Mouse (Mus musculus): ENCODE data around the gene Cldn9.

Gene Cldn9

DNA sequence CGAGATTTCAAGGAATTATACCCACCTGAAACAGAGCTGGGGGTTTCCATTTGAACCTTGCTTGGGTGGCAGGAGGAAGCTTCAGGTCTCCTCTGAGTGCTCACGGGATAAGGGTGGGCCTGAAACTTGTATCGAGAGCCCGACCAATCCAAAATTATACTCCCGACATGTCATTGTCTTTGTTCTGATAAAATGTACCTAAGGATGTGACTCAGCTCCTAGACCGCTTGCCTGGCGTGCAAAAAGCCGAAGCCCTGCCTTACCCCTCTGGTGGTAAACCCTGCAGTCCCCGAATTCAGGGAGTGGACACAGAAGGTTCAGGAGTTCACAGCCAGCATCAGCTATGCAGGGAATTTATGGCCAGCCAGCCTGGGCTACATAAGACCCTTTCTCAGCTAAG is 3.5 kb downstream of the Cldn9 start:
- DNase-seq (ENCODE audit: low spot score in 2 of 2), result no peak

DNA sequence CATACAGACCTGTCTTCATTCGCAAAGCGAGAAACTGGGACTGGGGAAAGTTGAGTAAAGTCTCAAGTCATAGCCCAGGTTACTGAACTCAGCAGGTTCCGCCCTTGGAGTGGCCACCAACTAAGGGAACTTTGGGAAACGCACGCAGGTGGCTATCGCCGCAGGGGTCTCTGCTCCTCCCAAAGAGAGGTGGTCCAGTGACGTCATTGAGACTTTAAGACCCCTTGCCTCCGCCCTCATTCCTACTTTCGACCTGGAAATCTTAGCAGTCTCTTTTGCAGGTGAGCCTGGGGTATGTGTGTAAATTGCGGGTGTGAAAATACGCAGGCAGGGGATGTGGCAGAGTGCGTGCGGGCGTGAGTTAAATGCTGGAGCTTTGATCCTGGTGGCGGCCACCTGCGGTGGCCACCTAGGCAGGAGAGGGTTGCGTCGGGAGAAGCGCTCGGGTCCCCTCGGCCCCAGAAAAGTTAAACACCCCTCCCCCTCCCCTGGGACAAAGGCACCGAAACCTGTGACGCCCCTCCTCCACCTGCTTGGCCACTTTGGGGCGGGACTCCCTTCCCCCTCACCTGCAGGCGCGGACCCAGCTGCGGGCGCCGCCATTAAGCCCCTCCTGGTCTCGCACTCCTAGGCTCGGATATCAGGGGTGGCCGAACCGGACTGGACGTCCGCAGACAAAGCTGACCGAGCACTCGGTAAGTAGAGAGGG is 4.5 kb downstream of the Cldn9 start, which contains the start of gene Cldn6:
Cldn6 (plus strand) TSS at position 123 of the 709 bp plus-strand sequence.
- DNase-seq (ENCODE audit: low spot score in 2 of 2), result no peak

DNA sequence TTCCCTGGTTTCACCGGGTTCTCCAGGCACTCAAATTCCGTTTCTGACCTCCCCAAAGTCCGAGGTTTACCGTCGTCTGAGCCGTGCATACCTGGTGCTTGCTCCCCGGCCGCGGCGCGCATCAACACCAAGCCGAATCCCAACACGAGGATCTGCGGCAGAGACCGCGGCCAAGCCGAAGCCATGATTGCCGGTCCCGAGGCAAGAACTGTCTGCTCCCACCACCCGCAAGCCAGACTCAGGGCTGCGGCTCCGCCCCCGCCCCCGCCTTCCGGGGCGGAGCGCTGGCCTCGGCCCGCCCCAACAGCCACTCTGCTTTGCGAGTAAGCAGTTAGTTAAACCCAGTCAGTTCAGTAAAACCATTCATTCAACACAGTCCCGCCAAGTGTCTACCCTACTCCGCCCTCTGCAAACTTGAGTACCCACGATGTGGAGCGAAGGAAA is 6.6 kb downstream of the Cldn9 start, which contains the start of gene Tnfrsf12a:
Tnfrsf12a (minus strand) TSS at position 233 of the 444 bp plus-strand sequence.
- DNase-seq (ENCODE audit: low spot score in 2 of 2), result peak; percentile 53 to 68

DNA sequence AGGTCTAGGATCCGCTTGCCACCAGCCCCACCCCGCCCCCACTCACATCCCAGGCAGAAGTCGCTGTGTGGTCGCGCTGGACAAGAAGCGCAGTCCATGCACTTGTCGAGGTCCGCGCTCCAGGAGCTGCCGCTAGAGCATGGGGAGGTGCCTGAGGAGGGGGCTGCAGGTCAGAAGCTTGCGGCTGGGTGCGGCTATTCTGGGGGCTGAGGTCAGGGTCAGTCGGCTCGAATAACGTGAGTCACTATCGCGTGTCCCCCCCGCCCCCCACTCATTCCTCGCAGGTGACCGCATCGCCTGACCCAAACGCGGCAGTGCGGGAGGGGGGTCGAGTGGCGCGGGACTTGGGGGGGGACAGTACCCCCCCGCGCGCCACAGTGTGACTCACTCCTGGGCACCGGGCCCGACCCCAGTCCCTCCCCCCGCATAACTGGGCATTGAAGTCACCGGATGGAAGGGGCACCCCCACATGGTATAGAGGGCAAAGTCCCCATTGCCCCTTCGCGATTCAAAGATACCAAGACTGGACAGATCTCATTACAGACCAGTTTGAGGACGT is 7.3 kb downstream of the Cldn9 start:
- no peak for DNase-seq (ENCODE audit: low spot score in 2 of 2)

DNA sequence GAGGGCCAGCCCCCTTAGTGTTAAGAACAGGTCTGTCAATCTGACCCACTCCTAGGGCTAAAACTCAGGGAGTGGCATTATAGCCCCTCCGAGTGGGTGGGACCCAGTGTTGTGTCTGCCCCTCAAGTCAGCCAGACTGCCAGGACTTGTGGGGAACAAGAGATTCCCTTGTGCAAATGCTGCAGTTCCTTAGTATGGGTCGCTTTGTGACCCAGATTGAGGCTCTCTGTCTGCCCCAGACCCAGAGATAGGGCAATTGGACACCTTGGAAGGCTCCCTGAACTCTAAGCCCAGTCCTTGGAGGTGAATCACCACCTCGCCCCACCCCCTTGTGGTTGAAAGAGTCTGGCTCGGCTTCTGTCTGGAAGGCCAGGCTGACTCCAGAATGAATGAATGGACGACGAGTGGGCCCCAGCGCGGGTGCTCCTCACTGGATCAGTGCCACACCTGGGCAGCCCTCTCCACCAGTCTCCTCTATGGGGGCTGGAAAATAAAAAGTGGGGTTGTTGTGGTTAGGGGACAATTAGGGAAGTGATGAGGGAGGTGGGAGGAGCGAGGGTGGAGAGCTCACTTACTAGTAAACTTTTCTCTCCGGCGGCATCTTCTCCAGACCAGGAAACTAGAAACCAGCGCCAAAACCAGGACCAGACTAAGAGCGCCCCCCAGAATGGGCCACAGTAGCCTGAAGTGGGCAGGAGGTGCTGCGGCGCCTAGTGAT is 8.1 kb downstream of the Cldn9 start:
- no peak for DNase-seq (ENCODE audit: low spot score in 2 of 2)

DNA sequence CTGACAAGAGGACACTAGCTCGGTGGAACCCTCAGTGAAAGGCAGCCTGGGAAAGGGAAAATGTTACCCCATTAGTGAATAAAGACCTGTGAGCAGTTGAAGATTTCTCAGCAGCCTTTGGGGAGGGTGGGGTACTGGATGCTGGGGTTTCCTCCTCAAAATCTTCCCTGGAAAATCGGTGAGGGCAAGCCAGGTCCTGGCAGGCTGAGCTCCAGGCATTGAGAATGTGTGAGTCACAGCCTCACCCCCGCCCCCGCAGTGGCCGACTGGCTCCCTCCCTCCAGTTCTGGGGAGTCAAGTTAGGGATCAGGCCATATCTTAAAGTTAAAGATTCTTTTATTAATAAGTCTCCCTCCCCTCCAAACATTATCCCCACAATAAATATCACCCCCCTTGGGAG is 8.7 kb downstream of the Cldn9 start:
- no peak for DNase-seq (ENCODE audit: low spot score in 2 of 2)

DNA sequence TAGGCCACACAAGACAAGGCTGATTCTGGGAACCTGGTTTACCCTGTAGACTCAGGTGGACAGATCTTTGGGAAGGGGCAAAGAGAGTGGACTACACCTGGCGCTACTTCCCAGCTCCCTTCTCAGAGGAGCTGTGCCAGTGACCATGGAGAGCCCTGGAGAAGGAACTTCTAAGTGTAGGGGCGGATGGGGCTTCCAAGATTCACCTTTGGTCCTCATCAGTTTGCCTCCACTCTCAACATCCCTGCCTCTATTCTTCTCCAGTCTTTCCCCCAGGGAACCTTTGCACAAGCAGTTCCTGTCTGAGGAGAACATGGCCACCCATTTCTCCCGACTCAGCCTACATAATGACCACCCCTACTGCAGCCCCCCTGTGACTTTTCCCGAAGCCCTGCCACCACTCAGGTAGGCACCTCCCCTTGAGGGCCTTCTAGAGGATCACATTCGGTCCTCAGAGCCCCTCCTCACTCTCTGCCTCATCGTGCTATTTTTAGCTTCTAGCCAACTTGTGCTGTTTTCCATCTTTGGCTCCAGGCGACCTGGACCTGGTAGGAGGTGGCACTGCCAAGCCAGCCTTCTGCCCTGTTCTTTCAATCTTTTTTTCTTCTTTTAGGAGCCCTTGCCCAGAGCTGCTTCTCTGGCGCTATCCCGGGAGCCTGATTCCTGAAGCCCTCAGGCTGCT is 9.4 kb downstream of the Cldn9 start:
- no peak for DNase-seq (ENCODE audit: low spot score in 2 of 2)

DNA sequence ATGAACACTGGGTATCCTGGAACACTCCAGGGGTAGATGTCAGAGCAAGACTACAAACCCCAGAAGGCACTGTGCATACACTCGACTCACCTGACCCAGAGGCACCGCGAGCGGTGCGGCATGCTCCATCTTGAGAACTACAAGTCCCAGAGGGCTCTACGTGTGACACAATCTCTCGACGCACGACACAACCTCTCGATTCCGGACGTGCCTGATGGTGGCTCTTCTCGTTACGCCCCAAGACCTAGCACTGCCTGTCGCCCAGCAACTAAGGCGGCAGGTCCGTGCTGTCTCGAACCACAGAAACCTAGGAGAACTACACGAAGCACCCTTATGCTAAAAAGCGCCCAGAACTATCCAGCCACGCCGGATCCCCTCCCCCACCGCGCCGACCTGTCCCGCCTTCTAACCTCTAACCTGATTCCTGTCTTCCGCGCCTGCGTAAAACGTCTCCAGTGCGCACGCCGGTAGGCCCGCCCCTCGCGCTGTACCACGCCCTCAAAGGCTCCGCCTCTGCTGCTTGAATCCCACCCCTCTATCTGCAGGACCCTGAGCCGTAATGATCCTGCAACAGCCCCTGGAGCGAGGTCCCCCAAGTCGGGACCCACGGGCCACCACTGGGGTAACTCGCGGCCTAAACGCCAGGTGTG is 10.3 kb downstream of the Cldn9 start, which contains the start of the genes Hcfc1r1 and Thoc6:
Hcfc1r1 (plus strand) TSS at position 173 of the 650 bp plus-strand sequence.
Thoc6 (minus strand) TSS at position 459 of the 650 bp plus-strand sequence.
- peak; percentile 92 for DNase-seq (ENCODE audit: low spot score in 2 of 2)

DNA sequence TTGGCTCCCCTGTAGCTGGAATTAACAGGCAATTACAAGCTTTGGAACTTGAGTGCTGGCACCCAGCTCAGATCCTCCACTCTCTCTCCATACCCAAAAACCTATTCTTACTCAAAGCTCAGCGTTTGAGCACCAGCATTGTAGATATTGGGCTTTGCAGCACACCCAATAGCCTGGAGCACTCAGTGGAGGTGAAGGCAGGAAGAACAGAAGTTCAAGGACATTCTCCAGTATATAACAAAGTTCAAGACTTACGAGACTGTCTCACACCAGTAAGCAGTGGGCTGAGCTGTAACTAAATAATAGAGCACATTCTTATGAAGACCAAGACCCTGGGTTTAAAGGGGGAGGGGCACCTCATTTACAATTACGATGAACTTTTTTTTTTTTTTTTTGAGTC is 11.1 kb downstream of the Cldn9 start:
- DNase-seq (ENCODE audit: low spot score in 2 of 2), result no peak

DNA sequence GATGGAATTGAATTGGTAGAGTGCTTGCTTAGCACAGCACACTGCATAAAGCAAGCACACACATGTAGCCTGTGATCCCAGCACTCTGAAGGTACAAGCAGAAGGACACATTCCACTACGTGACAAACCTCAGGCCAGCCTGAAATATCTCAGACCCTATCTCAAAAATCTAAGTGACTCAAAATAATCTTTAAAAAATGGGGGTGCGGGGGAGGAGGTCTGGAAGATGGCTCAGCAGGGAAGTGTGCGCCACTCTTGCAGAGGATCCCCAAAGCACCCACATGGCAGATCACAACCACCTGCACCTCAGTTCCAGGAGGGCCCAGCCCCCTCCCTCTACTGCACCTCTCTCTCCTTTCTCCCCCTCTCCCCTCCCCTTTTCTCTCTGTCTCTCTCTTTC is 12.3 kb downstream of the Cldn9 start:
- DNase-seq (ENCODE audit: low spot score in 2 of 2), result no peak

DNA sequence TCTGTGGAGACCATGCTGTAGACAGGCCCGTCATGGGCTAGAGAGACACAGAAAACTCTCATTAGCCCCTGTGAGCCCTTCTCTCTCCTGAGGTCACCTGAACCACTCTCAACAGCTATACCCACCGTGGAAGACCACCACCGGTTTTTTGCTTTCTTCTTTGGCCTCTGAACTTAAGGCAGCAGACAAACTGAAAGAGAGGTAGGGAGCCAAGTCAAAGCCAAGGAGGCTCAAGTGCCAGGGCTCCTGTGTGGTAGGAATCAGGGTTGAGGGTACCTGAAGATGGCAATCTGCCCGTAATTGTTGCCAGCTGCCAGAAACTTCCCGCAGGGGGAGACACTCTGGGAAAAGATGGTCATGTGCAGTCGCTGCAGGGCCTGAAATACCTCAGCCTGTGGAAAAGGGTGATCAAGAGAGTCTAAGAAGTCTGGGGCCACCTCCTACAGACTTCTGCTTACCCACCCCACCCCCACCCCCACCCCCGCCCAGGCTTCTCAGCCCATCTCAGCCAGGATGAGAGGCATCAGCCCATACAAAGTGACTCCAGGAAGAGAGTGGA is 13.2 kb downstream of the Cldn9 start:
- no peak for DNase-seq (ENCODE audit: low spot score in 2 of 2)

DNA sequence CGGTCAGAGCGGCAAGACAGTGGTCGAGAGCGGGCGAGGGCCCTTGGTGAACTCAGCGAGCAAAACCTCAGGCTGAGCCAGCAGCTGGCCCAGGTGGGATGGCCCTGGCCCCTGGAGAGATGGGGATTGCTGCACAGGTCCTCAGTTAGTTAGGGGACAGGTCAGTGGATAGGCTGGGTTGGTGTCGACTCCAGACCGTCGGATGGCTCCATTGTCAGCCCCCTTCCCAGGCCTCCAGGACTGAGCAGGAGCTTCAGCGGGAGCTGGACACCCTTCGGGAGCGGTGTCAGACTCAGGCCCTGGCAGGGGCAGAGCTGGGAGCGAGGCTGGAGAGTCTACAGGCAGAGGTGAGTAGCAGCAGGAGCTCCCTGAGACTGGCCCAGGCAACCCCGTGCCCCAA is 18.3 kb downstream of the Cldn9 start:
- DNase-seq (ENCODE audit: low spot score in 2 of 2), result no peak

DNA sequence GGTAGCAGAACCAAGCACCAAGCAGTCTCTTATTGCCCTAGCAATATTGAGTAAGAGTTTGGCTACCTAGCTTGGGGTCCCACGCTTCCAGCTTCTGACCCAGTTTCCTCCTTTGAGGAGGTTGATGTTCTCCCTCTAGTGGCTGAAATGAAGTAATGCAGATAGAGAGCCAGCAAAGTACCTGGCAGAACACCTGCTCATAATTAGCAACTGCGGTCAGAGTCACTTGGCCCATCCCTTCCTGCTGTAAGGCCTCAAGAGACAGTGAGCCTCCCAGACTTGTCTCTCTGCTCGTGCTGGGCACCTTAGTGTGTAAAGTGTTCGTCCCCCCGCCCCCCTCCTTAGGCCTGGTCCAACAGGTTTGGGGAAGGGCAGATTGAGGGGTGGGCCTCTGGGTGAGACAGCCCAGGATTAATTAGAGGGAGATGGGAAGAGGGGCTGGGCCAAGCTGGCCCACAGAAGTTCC is 19.2 kb downstream of the Cldn9 start:
- DNase-seq (ENCODE audit: low spot score in 2 of 2), result no peak

DNA sequence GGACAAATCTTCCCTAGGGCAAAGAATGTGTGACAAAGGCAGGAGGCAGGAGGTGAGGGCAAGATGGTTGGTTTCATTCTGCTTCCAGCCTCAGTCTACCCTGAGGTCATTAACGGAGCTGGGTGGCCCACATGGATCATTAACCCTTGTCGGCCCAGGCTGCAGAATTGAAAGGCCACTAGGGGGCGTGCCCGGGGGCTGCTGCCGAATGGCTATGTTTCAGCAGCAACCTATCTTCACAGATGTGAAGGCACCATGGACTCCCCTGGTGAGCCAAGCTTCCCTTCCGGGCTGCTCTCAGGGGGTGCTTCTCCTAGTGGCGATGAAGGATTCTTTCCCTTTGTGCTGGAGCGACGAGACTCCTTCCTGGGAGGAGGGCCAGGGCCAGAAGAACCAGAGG is 22.3 kb downstream of the Cldn9 start:
- DNase-seq (ENCODE audit: low spot score in 2 of 2), result no peak

DNA sequence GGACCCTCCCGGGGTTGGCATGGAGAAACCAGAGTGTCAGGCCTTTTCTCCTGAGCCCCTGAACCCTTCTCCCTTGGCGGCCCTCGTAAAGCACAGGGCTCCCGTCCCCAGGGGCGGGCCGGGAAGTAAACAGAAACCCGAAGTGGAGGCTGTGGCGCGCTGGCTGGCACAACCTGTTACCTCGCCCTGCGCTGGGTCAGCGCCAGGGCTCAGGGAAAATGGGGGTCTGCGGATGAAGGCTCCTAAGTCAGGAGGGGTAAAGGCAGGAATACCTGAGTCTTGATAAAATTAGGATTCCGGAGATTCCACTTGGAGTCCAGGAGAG is 23.0 kb downstream of the Cldn9 start:
- no peak for DNase-seq (ENCODE audit: low spot score in 2 of 2)

DNA sequence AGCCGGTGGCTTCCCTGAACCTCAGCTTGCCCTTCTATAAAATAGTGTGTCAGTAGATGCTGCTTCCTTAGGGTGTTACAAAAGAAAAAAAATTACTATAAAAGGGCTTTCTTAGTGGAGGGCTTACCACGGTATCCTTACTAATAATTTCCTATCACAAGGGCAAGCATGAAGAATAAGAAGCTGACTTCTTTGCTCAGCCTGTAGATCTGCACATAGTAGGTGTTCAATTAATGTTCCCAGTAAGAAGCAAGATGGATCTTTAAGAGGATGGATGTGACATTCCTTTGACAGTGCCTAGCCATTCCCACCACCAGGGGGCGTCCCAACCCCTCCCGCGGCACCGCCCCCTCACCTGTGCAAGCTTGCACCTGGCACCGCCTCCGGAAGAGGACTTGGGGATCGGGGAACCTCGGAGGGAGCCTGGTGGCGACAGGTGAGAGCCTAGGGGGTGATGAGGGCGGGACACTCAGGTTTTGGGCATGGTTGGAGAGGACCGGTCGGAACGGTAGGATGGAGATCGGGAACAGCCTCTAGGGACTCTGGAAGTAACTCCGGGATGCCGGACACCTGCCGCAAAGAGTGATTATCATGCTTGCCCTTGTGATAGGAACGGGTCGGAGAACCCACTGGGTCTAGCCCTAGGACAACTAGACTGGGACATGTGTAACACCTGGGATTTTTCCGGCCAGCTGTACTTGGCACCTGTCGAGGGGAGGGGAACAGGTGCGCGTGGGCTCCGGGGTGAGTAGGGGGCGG is 23.5 kb downstream of the Cldn9 start, which contains the start of gene Bicdl2:
Bicdl2 (plus strand) TSS at position 390 of the 759 bp plus-strand sequence.
- DNase-seq (ENCODE audit: low spot score in 2 of 2), result no peak

DNA sequence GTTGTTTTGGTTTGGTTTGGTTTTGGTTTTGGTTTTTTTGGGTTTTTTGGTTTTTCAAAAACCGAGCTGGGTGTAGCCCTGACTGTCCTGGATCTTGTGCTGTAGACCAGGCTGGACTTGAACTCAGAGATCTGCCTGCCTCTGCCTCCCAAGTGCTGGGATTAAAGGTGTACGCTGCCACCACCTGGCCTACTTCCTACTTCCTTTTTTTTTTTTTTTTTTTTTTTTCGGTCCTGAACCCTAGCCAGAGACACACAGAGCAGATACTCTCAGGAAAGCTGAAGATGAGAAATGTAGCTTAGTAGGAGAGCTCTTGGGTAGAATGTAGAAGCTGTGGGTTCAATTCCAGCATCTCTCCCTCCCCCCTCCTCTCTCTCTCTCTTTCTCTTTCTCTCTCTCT is 25.4 kb downstream of the Cldn9 start:
- DNase-seq (ENCODE audit: low spot score in 2 of 2), result no peak

DNA sequence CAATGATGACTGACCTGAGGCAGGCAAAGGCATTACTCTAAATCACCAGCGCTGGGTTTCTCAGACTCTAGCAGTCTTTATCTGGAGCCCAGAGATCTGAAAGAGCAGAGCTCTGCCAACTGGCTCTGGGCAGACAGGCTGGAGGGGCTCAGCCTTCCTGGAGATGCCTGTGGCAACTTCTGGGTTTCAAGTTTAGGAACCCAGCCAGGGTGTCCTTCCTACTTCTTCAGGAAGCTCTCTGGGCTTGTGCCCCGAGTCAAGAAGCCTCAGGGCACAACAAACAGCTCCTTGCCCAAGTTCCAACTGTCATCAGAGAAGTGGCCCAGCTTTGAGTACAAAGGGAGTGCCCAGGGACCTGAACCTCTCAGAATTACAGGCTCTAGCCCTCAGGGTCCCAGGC is 29.4 kb downstream of the Cldn9 start:
- no peak for DNase-seq (ENCODE audit: low spot score in 2 of 2)

DNA sequence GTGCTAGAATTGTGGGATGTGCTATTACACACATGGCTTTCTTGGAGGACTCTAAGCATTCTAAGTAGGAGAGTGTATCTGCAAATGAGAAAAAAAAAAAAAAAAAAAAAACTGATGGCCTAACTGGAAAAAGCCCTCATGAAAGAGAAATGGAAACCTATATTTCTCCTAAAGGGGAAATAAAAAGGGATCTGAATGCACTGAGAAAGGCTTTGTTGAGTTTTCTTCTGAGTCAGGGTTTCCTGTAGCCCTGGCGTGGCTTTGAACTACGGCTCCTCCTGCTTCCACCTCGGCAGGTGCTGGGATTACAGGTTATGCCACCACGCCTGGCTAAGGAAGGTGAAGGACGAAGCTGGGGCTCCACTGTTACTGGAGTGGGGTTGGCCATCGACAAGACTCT is 29.8 kb downstream of the Cldn9 start:
- no peak for DNase-seq (ENCODE audit: low spot score in 2 of 2)

DNA sequence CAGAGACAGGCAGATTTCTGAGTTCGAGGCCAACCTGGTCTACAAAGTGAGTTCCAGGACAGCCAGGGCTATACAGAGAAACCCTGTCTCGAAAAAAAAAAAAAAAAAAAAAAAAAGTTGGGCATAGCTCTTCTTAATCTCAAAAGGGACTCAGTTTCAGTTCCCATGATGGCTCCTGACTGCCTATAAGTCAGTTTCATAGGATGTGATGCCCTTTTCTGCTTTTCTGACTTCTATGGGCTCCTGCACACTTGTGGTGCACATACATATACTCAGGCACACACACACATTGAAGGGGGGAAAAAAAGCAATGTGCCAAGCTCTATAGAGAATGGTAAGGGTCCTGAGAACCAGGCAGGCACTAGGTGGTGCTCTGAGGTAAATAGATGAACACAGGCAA is 30.5 kb downstream of the Cldn9 start:
- no peak for DNase-seq (ENCODE audit: low spot score in 2 of 2)

DNA sequence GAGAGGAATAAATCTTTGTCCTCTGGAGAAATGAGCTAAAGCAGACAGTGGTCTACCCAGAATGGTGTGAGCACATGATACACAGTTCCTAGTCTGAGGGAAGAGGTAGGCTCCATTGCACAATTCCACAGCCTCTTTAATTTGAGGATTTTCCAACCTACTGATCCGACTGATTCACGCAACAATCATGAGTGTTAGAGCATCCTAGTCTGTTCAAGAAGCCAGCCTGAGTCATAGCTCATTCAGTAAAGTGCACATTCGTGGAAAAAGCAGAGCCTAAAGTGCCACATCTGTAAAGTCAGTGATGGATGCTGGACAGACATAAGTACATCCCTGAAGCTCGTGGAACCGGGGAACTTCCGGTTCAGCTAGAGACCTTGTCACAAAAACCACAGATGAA is 32.5 kb downstream of the Cldn9 start:
- DNase-seq (ENCODE audit: low spot score in 2 of 2), result no peak

Measured in frontal cortex, postnatal 25 days (tissue).